Mouse (Mus musculus) ES-E14 (cell line): ENCODE data around the gene Fam83f.

ENCODE experiments used
- HCFC1 ChIP-seq: IDR thresholded peaks from 2 replicates; pipeline ENCODE4 v1.6.1; 2012; ENCODE audit warnings: low read length, inconsistent platforms, borderline replicate concordance; ENCODE audit not compliant: insufficient read depth
- MAFK ChIP-seq: IDR thresholded peaks from 2 replicates; pipeline ENCODE4 v1.6.1; 2014; ENCODE audit warnings: mild to moderate bottlenecking, low read depth, low read length, inconsistent platforms; ENCODE audit not compliant: insufficient read depth
- ZC3H11A ChIP-seq: IDR thresholded peaks from 2 replicates; pipeline ENCODE4 v1.6.1; 2012; ENCODE audit warnings: low read depth, mild to moderate bottlenecking, inconsistent platforms, low read length, borderline replicate concordance

DNA sequence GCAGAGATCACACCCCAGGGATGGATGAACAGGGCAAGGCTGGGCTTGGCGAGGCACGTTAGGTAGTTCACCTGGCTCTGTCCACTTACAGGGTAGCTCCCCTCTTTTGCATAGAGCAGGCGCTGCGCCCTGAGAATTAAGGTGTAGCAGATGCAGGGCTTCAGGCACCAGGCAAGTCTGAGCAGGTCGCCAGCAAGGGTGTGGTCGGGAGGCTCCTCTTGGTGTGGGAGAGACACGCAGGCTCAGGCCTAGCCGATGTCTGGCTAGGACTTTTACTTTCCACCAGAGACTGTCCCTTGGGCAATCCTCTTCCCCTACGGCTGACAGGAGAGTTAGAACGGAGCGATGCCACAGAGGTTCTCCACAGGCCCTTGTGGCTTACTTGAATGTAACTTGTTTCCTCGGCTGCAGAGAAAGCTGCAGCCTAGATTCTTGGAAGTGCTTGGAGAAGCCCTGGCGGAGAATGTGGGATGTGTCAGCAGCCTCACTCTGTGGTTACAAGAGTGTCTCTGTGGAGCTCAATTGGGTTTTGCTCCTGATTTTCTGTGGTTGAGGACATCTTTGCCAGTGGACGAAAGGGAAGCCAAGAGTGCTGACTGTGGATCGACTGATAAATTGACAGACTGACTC lies 22.6 kb upstream of the Fam83f start:
- no peak for TF ChIP-seq MAFK
- TF ChIP-seq ZC3H11A, result no peak
- TF ChIP-seq HCFC1, result no peak
